Mouse (Mus musculus): ENCODE results near the gene Ruvbl1. TPM values are rescaled to one million over a fixed set of nuclear protein-coding genes. Genes with fewer than 3 reads are reported as not detected.
A peak's percentile ranks its signal among the peaks of the same experiment; 100 is the strongest.

The Ruvbl1 gene
- total RNA-seq, 2 experiments from 2014 or later, result 40.3 to 41.1 TPM

- no peak overlapping the region for H3K4me3 ChIP-seq
- no peak for DNase-seq (ENCODE audit: low spot score in 2 of 2)
- H3K27ac ChIP-seq, result no peak overlapping the region
- no peak for TF ChIP-seq CTCF (conservative IDR thresholded peaks at IDR 0.05)
Measured at GRCm38 (mm10) chr6:88469878-88470277, 4.7 kb downstream of the Ruvbl1 start.

GRCm38 (mm10) chr6:88480421-88480820, 15.2 kb downstream of the Ruvbl1 start:
- no peak for TF ChIP-seq CTCF (conservative IDR thresholded peaks at IDR 0.05)
- Histone ChIP-seq H3K27ac (no peak overlapping the region), H3K4me3 (no peak overlapping the region)
- no peak for DNase-seq (ENCODE audit: low spot score in 2 of 2)

GRCm38 (mm10) chr6:88483111-88483510, 17.9 kb downstream of the Ruvbl1 start:
- no peak for TF ChIP-seq CTCF (conservative IDR thresholded peaks at IDR 0.05)
- Histone ChIP-seq H3K4me3 (no peak overlapping the region), H3K27ac (no peak overlapping the region)
- no peak for DNase-seq (ENCODE audit: low spot score in 2 of 2)

GRCm38 (mm10) chr6:88483913-88484312, 18.7 kb downstream of the Ruvbl1 start:
- Histone ChIP-seq H3K4me3 (no peak overlapping the region), H3K27ac (no peak overlapping the region)
- no peak for DNase-seq (ENCODE audit: low spot score in 2 of 2)
- TF ChIP-seq CTCF (conservative IDR thresholded peaks at IDR 0.05), result no peak

GRCm38 (mm10) chr6:88485378-88485777, 20.2 kb downstream of the Ruvbl1 start:
- no peak for TF ChIP-seq CTCF (conservative IDR thresholded peaks at IDR 0.05)
- Histone ChIP-seq H3K4me3 (no peak overlapping the region), H3K27ac (no peak overlapping the region)
- DNase-seq (ENCODE audit: low spot score in 2 of 2), result no peak

GRCm38 (mm10) chr6:88486893-88487292, 21.7 kb downstream of the Ruvbl1 start:
- peak; percentile 74 for TF ChIP-seq CTCF (conservative IDR thresholded peaks at IDR 0.05)
- Histone ChIP-seq H3K4me3 (no peak overlapping the region), H3K27ac (no peak overlapping the region)
- peak; percentile 65 to 66 for DNase-seq (ENCODE audit: low spot score in 2 of 2)

GRCm38 (mm10) chr6:88489026-88489425, 23.8 kb downstream of the Ruvbl1 start:
- DNase-seq (ENCODE audit: low spot score in 2 of 2), result peak in 1 of 2 experiments; percentile 37
- Histone ChIP-seq H3K27ac (no peak overlapping the region), H3K4me3 (no peak overlapping the region)
- TF ChIP-seq CTCF (conservative IDR thresholded peaks at IDR 0.05), result no peak

GRCm38 (mm10) chr6:88489834-88490233, 24.6 kb downstream of the Ruvbl1 start:
- no peak overlapping the region for H3K27ac ChIP-seq
- no peak for DNase-seq (ENCODE audit: low spot score in 2 of 2)
- H3K4me3 ChIP-seq, result no peak overlapping the region
- TF ChIP-seq CTCF (conservative IDR thresholded peaks at IDR 0.05), result no peak

GRCm38 (mm10) chr6:88490629-88491354, 25.6 kb downstream of the Ruvbl1 start:
- Histone ChIP-seq H3K4me3 (no peak overlapping the region), H3K27ac (peak overlapping the region; percentile 37; the same call in 1 of the 2 replicates)
- DNase-seq (ENCODE audit: low spot score in 2 of 2), result peak; percentile 53 to 60
- no peak for TF ChIP-seq CTCF (conservative IDR thresholded peaks at IDR 0.05)

GRCm38 (mm10) chr6:88493712-88494111, 28.5 kb downstream of the Ruvbl1 start:
- DNase-seq (ENCODE audit: low spot score in 2 of 2), result no peak
- no peak for TF ChIP-seq CTCF (conservative IDR thresholded peaks at IDR 0.05)
- Histone ChIP-seq H3K4me3 (no peak overlapping the region), H3K27ac (no peak overlapping the region)

- TF ChIP-seq CTCF (conservative IDR thresholded peaks at IDR 0.05), result peak; percentile 90
- H3K4me3 ChIP-seq, result peak overlapping the region; percentile 70
- peak; percentile 57 to 80 for DNase-seq (ENCODE audit: low spot score in 2 of 2)
- peak overlapping the region; percentile 90 for H3K27ac ChIP-seq
Measured at GRCm38 (mm10) chr6:88499481-88500404, 34.5 kb downstream of the Ruvbl1 start.

GRCm38 (mm10) chr6:88500405-88500767, 35.2 kb downstream of the Ruvbl1 start:
- no peak for TF ChIP-seq CTCF (conservative IDR thresholded peaks at IDR 0.05)
- Histone ChIP-seq H3K27ac (peak overlapping the region; percentile 90), H3K4me3 (peak overlapping the region; percentile 70)

More at GRCm38 (mm10) chr6:88500405-88500767, 35.2 kb downstream of the Ruvbl1 start:
- DNase-seq (ENCODE audit: low spot score in 2 of 2), result no peak
